ENCODE assay signal across 9 mouse cellular contexts in genomic region chr5:25734318-25734717, GRCm38 (mm10). TPM values are rescaled to one million over a fixed set of nuclear protein-coding genes. Genes with fewer than 3 reads are reported as not detected.
A peak's percentile ranks its signal among the peaks of the same experiment; 100 is the strongest.
DNase-seq lines count a peak whose midpoint lies in the region; ATAC-seq and TF ChIP-seq lines count a peak whose summit lies in the region.
"Had no signal": no experiment of that assay in that cellular context is flagged by ENCODE, and none has a peak within 500 bp of the region (broad histone marks: within the 10 kb centered on the region; RNA-seq: fewer than 3 reads in every experiment).

No protein-coding gene starts in this region.

- H3K9ac ChIP-seq in intestine, postnatal 0 days (ENCODE audit: low read depth, low read length), result no peak overlapping the region
- H3K9ac ChIP-seq in intestine, embryonic 15.5 days, result no peak overlapping the region
- H3K9ac ChIP-seq: liver, embryonic 15.5 days had no signal

- no peak overlapping the region for H3K4me2 ChIP-seq in intestine, postnatal 0 days (replicated peaks; ENCODE audit: low read depth)
- no peak overlapping the region for H3K4me2 ChIP-seq in intestine, embryonic 15.5 days (replicated peaks)
- H3K4me2 ChIP-seq: liver, embryonic 15.5 days had no signal

- no peaks in the 10 kb centered on the region for H3K9me3 ChIP-seq in intestine, postnatal 0 days (ENCODE audit: control insufficient read depth)
- no peaks in the 10 kb centered on the region for H3K9me3 ChIP-seq in intestine, embryonic 15.5 days
- no peaks in the 10 kb centered on the region for H3K9me3 ChIP-seq in G1E (replicated peaks)
- H3K9me3 ChIP-seq: liver, embryonic 15.5 days had no signal

- no peaks in the 10 kb centered on the region for H3K4me1 ChIP-seq in intestine, postnatal 0 days (replicated peaks; ENCODE audit: control insufficient read depth, insufficient read depth, low read length)
- H3K4me1 ChIP-seq in intestine, embryonic 15.5 days (replicated peaks), result no peaks in the 10 kb centered on the region
- peaks cover 51% of the 10 kb centered on the region for H3K4me1 ChIP-seq in G1E (ENCODE audit: insufficient read depth, low read depth, low read length)
- H3K4me1 ChIP-seq: liver, embryonic 15.5 days had no signal

- DNase-seq in B cell, adult 2 months, result peak; percentile 49 to 56
- no peak for DNase-seq in G1E (ENCODE audit: low spot score)
- DNase-seq in cerebellum, postnatal 10 days, result peak; percentile 80 to 81
- peak; percentile 28 for DNase-seq in kidney, adult 9 months
- peak; percentile 34 for DNase-seq in mesoderm, embryonic 11.5 days (ENCODE audit: low read depth, low spot score)
- no peak for DNase-seq in layer of hippocampus, adult 9-10 months (ENCODE audit: low spot score)

- ATAC-seq in intestine, postnatal 0 days, result no peak
- no peak for ATAC-seq in intestine, embryonic 15.5 days
- ATAC-seq in G1E (ENCODE audit: extremely low read depth, insufficient number of reproducible peaks, low FRiP score, poor library complexity, severe bottlenecking), result no peak

- WGBS in intestine, postnatal 0 days, result 14% methylated on average over 1 of the region's 1 CpGs
- 24% methylated on average over 1 of the region's 1 CpGs for WGBS in intestine, embryonic 15.5 days

- no peak overlapping the region for H3K27ac ChIP-seq in intestine, postnatal 0 days (ENCODE audit: low read depth, low read length)
- no peak overlapping the region for H3K27ac ChIP-seq in intestine, embryonic 15.5 days
- H3K27ac ChIP-seq: liver, embryonic 15.5 days had no signal

- no peak overlapping the region for H3K4me3 ChIP-seq in intestine, postnatal 0 days (ENCODE audit: low read depth, low read length)
- no peak overlapping the region for H3K4me3 ChIP-seq in intestine, embryonic 15.5 days (replicated peaks)
- no peak overlapping the region for H3K4me3 ChIP-seq in G1E (ENCODE audit: low read depth, low read length)
- H3K4me3 ChIP-seq: liver, embryonic 15.5 days had no signal

- no peaks in the 10 kb centered on the region for H3K27me3 ChIP-seq in intestine, postnatal 0 days (replicated peaks; ENCODE audit: control insufficient read depth, insufficient read depth, low read length)
- H3K27me3 ChIP-seq in intestine, embryonic 15.5 days (replicated peaks), result no peaks in the 10 kb centered on the region
- H3K27me3 ChIP-seq in G1E (ENCODE audit: insufficient read depth, low read length), result peaks cover 18% of the 10 kb centered on the region
- H3K27me3 ChIP-seq: liver, embryonic 15.5 days had no signal

- TF ChIP-seq CTCF in intestine, postnatal 0 days (IDR thresholded peaks at IDR 0.05; ENCODE audit: low read depth), result peak; percentile 81
- peak; percentile 12; the same call in 1 of the 2 replicates for TF ChIP-seq CTCF in G1E (IDR thresholded peaks at IDR 0.05; ENCODE audit: low read depth, low read length)

- H3K36me3 ChIP-seq in intestine, postnatal 0 days (ENCODE audit: control insufficient read depth, insufficient read depth), result no peaks in the 10 kb centered on the region
- no peaks in the 10 kb centered on the region for H3K36me3 ChIP-seq in intestine, embryonic 15.5 days
- H3K36me3 ChIP-seq in G1E (replicated peaks), result no peaks in the 10 kb centered on the region
- H3K36me3 ChIP-seq: liver, embryonic 15.5 days had no signal

RNA-seq across cellular contexts. Expression of gene Actr3b, which starts 25.5 kb away (rescaled TPM):
- 1.4 and 1.7 TPM in 2 replicates for polyA plus RNA-seq in intestine, postnatal 0 days (2015; fragmentation: Nextera tagmentation; extraction: Ambion mirVana)
- polyA plus RNA-seq in intestine, embryonic 15.5 days (2015; fragmentation: Nextera tagmentation; extraction: Ambion mirVana), result 2.7 and 3.1 TPM in 2 replicates
- total RNA-seq in G1E (2014; fragmentation: Nextera tagmentation) (13.5 and 14.5 TPM in 2 replicates), G1E (2017) (7.7 and 8.3 TPM in 2 replicates)
- polyA plus RNA-seq in G1E (2012), result 5.6 and 7.5 TPM in 2 replicates

RNA-seq across cellular contexts. Expression of gene Xrcc2, which starts 28.7 kb away (rescaled TPM):
- polyA plus RNA-seq in intestine, postnatal 0 days (2015; fragmentation: Nextera tagmentation; extraction: Ambion mirVana), result 1.2 and 1.6 TPM in 2 replicates
- polyA plus RNA-seq in intestine, embryonic 15.5 days (2015; fragmentation: Nextera tagmentation; extraction: Ambion mirVana), result 5.9 and 6.2 TPM in 2 replicates
- total RNA-seq in G1E (2014; fragmentation: Nextera tagmentation) (36.2 and 37.0 TPM in 2 replicates), G1E (2017) (23.6 and 28.6 TPM in 2 replicates)
- 11.3 and 16.1 TPM in 2 replicates for polyA plus RNA-seq in G1E (2012)

Comparison
In these comparisons a context has a peak if more than half of its experiments do, and no peak if none do; other contexts are left out.
1. DNase-seq: peak in B cell, adult 2 months (2 of 2), cerebellum, postnatal 10 days (2 of 2), kidney, adult 9 months (single experiment) and mesoderm, embryonic 11.5 days (single experiment); none in G1E (single experiment) and layer of hippocampus, adult 9-10 months (single experiment).